Mouse (Mus musculus) ES-E14 (cell line): ENCODE results near the gene Fcgr1.

ENCODE experiments used
- CHD2 ChIP-seq: IDR thresholded peaks from 2 replicates; pipeline ENCODE4 v1.6.1; 2014; ENCODE audit warnings: mild to moderate bottlenecking, low read depth, low read length, inconsistent platforms
- HCFC1 ChIP-seq: IDR thresholded peaks from 2 replicates; pipeline ENCODE4 v1.6.1; 2012; ENCODE audit warnings: low read length, inconsistent platforms, borderline replicate concordance; ENCODE audit not compliant: insufficient read depth
- MAFK ChIP-seq: IDR thresholded peaks from 2 replicates; pipeline ENCODE4 v1.6.1; 2014; ENCODE audit warnings: mild to moderate bottlenecking, low read depth, low read length, inconsistent platforms; ENCODE audit not compliant: insufficient read depth
- ZC3H11A ChIP-seq: IDR thresholded peaks from 2 replicates; pipeline ENCODE4 v1.6.1; 2012; ENCODE audit warnings: low read depth, mild to moderate bottlenecking, inconsistent platforms, low read length, borderline replicate concordance

DNA sequence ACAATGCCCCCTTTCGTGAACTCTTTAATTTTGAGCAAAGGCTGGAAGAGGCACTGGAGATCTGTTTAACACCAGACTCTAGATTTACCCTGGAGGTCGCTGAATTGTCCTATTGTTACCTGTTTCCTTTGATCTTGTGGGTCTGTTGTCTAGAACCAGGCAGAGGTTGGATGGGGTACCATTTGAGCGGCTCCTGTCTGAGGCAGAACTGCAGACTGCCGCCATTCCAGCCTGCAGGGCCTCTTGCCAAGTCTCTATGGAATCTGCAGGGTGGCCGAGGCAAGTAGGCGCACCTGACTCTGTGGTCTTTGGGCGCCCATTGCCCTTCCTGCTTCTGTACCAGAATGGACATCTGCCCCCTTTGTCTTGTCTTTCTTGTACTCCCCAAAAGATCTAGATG is 36.8 kb upstream of the Fcgr1 start:
- TF ChIP-seq MAFK = no peak
- no peak for TF ChIP-seq HCFC1
- no peak for TF ChIP-seq CHD2
- TF ChIP-seq ZC3H11A = no peak
